Mouse (Mus musculus) right cerebral cortex, postnatal 25 days (tissue): ENCODE measurements around the gene Btg3.
A peak's percentile ranks its signal among the peaks of the same experiment; 100 is the strongest.
"Not testable (repeated sequence)": the region's sequence is repeated elsewhere in the genome, so short reads cannot be mapped to it uniquely, and the experiment has no call there.

Experiments
- DNase-seq: peaks from one replicate; pipeline ENCODE4 v3.0.0; 2022

Btg3 gene

GRCm38 (mm10) chr16:78376745-78377570 lies at the start of gene Btg3:
Gene Btg3 (minus strand): TSS chr16:78377192.
- peak; percentile 83 for DNase-seq

- DNase-seq = peak; percentile 31
Observed at GRCm38 (mm10) chr16:78417733-78418132, 40.7 kb upstream of the Btg3 start.

DNA sequence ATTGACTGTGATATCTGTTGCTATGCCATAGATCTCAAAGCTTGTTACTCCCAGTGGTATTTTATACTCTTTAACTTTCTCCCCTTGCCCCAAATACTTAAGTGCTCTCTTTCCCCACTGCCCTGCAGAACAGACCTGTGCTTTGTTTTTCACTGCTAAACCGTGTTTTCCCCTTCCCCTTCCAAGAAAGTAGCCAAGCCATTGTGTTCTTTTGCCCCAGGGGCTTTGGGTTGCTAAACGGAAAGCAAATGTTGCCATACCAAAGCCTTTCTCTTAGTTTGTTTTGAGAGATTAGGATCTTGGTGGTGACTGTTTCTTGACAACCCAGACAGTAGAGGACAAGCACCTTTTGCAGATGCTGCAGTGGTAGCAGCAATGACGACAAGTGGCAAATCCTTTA lies 39.5 kb upstream of the Btg3 start:
- DNase-seq = no peak

DNA sequence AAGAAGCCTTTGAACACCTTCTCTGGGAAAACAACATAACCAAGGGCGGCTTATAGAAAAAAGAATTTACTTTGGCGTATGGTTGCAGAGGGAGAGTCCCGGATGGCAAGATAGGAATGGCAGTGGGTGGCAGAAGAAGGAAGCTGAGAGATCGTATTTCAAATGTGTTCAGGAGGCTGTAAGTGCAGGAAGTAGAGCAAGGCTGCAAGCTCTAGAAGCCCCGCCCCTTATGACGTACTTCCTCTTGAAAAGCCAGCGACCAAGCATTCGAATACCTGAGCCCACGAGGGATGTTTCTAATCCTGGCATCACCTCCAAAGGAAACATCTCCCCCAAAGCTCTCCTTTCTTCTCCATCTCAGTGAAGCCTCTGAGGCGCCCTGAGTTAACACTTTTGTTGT lies 33.0 kb upstream of the Btg3 start:
- DNase-seq = no peak

DNA sequence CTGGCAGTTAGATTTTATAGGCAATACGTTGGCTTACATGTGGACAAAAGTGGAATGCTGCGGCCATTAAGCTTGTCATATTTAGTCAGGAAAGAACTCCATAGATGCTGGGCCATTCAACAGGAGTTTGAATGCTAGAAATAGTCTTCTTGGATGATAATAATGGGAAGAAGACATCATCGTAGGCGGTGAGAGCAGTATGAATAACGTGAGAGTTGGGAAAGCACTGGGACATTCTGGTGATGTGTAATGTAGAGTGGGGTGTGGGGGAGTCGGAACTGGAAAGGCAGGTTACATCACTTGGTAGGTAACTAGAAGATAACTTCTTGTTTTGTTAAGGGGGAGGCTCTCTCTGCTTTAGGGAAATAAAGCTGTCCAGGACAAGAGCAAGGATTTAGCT lies 30.9 kb upstream of the Btg3 start:
- DNase-seq = no peak

- DNase-seq = no peak
Observed at GRCm38 (mm10) chr16:78406657-78407056, 29.7 kb upstream of the Btg3 start.

GRCm38 (mm10) chr16:78402316-78402715 lies 25.3 kb upstream of the Btg3 start:
- DNase-seq = no peak

DNA sequence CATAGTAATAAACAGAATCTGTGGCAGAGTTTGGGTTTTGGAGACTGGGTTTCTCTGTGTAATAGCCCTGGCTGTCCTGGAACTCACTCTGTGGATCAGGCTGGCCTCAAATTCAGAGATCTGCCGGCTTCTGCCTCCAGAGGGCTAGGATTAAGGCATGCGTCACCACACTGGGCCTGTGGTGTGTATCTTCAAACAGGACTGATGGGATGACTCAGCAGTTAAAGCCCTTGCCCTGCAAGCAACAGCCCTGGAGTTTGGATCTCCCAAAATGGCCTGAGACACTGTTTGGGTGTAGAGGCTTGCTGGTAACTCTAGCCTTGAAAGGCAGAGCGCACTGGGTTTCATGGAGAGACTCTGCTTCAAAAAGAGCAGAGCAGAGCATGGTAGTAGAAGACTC lies 22.4 kb upstream of the Btg3 start:
- DNase-seq = no peak

DNA sequence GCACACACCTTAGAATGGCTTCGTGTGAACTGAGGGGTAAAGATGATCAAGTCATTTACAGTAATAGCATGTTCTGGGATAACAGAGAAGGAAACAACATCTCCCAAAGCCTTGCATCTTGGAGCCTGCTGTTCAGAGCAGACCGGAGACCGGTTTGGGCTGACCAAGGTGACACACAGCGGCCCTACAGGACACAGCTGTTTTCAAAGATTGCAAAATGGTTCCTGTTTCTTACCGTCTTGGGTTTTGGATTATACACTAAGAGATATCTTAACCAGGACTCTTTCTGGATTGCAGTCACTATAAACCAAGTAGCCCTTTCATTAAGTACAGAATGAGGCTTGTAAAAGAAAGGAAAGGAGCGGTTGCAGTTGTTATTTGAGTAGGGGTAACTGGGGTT lies 21.7 kb upstream of the Btg3 start:
- no peak for DNase-seq

DNA sequence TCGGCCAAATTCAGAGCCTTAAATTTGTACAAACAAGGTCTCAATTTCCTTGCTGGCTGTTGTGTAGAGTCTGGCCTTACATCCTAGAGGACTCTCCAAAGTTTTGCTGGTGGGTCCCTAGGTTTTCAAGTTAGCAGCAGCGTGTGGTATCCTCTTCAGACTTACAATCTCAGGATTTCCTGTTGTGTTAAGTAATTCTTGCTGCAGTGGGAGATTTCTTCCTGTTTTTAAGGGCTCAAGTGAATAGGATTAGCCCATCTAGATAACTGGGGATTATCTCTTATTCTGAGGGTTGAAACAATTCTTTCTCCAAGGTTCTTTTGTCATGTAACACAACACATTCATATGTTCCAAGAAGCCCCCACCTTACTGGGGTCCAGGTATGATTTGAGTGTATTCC lies 14.4 kb upstream of the Btg3 start:
- DNase-seq = no peak

- no peak for DNase-seq
Observed at GRCm38 (mm10) chr16:78389986-78390385, 13.0 kb upstream of the Btg3 start.

- no peak for DNase-seq
Observed at GRCm38 (mm10) chr16:78389122-78389521, 12.1 kb upstream of the Btg3 start.

DNA sequence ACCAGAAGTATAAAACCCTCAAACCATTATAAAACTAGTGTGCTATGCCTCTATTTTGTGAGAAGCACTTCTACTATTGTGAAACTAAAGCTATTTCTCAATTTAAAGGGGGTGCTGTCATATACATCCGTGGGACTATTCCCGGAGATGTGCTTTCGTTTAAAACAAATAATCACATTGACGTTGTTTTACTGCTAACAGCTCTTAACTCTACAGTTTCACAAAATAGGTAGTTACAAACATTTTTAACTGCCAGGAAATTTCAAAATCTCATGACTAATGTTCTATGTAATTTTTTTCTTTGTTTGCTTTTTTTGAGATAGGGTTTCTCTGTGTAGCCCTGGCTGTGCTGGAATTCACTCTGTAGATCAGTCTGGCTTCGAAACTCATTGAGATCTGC lies 1.5 kb upstream of the Btg3 start:
- DNase-seq = no peak

DNA sequence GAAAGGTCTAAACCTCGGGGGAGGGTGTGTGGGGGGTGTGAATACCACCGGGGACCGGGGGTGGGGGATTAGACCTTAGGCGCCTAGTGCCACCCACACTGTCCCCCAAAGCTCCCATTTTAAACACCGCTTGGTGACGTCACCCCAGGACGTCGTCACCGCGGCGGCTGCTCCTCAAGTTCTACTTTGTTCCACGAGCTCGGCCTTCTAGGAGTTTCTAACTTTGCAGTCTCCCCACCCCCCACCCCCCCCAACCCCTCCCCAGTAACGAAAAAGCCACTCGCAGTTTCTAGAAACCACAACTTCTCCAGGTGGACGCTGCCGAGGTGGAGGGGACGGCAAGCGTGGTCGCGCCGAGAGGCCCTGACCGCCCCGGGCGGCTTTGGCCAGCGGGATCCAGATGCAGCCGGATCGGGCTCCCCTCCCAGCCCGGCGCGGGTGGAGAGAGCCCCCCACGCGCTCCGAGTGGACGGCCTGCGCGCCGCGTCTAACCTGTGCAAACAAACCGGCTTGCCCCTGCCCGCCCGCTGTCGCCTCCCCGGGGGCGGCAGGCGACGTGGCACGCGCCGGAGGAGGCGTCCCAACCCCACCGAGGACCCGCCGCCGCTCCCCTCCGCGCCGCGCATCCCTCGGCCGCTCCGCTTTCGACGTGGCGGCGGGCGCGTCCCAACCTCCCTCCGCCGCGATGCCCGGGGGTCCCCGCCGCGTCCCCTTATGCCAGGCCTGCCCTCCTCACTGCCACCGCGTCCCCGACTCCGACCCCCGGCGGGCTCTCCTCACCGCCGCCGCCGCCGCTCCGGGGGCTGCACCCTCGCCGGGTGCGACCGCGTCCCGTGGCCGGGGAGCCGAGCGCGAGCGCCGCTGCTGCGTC lies 936 bp downstream of the Btg3 start:
- peak; percentile 26 for DNase-seq

GRCm38 (mm10) chr16:78375222-78375621 lies 1.8 kb downstream of the Btg3 start:
- DNase-seq = peak; percentile 10

DNA sequence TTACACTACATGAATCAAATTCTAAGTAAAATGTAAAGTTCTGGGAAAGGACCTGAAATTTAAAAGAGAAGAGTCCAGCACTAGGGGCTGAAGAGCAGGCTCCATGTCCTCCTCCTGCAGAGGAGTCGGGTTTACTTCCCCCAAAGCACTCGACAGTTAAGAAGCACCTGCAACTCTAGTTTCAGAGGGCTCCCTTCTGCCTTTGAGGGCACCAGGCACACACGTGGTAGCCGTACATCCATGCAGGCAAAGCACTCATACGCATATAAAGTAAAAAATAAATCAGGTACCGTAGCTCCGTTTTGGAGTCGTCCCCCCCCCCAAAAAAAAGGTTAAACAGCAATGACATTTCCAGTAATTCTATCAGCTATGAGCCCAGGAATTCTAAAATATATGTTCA lies 3.2 kb downstream of the Btg3 start:
- no peak for DNase-seq

GRCm38 (mm10) chr16:78372786-78373185 lies 4.2 kb downstream of the Btg3 start:
- no peak for DNase-seq

- DNase-seq = no peak
Observed at GRCm38 (mm10) chr16:78371491-78372046, 5.4 kb downstream of the Btg3 start.

GRCm38 (mm10) chr16:78364554-78364953 lies 12.4 kb downstream of the Btg3 start:
- DNase-seq = not testable (repeated sequence)

GRCm38 (mm10) chr16:78361466-78361865 lies 15.5 kb downstream of the Btg3 start:
- DNase-seq = no peak

GRCm38 (mm10) chr16:78357757-78358156 lies 19.2 kb downstream of the Btg3 start:
- DNase-seq = no peak

- no peak for DNase-seq
Observed at GRCm38 (mm10) chr16:78347328-78347926, 29.6 kb downstream of the Btg3 start.

GRCm38 (mm10) chr16:78346662-78347327 lies 30.2 kb downstream of the Btg3 start:
- no peak for DNase-seq
